Mouse (Mus musculus) hindbrain, embryonic 11.5 days (tissue): ENCODE results near the gene Ramp2. TPM values are rescaled to one million over a fixed set of nuclear protein-coding genes. Genes with fewer than 3 reads are reported as not detected.

ENCODE experiments used
- ATAC-seq: fragments of 200-750 bp; cut with Nextera tagmentation; 2 replicates; pipeline ENCODE4 v1.8.0; 2017; ENCODE audit warnings: mild to moderate bottlenecking, moderate TSS enrichment, moderate library complexity; ENCODE audit not compliant: low FRiP score
- DNase-seq: peaks from one replicate; pipeline ENCODE4 v3.0.0-alpha.2; 2015; ENCODE audit warnings: low spot score
- H3K27ac ChIP-seq: fragments of 300-500 bp; sonication (generic); 2 replicates; pipeline ENCODE4 v1.5.1; 2014; ENCODE audit warnings: mild to moderate bottlenecking, low read depth, low read length
- H3K27me3 ChIP-seq: fragments of 300-500 bp; sonication (generic); 2 replicates; pipeline ENCODE4 v1.6.1; 2014; ENCODE audit warnings: mild to moderate bottlenecking, low read length, moderate library complexity, mixed read lengths; ENCODE audit not compliant: control insufficient read depth, insufficient read depth
- H3K36me3 ChIP-seq: fragments of 300-500 bp; sonication (generic); 2 replicates; pipeline ENCODE4 v1.6.1; 2014; ENCODE audit warnings: mild to moderate bottlenecking, low read length, moderate library complexity, mixed read lengths; ENCODE audit not compliant: control insufficient read depth, insufficient read depth
- H3K4me1 ChIP-seq: fragments of 300-500 bp; sonication (generic); replicated peaks from 2 replicates; pipeline ENCODE4 v1.6.1; 2014; ENCODE audit warnings: low read length, mixed read lengths; ENCODE audit not compliant: control insufficient read depth, insufficient read depth
- H3K4me2 ChIP-seq: fragments of 300-500 bp; sonication (generic); replicated peaks from 2 replicates; pipeline ENCODE4 v1.6.1; 2014; ENCODE audit warnings: mild to moderate bottlenecking, low read depth, low read length
- H3K4me3 ChIP-seq: fragments of 300-500 bp; sonication (generic); 2 replicates; pipeline ENCODE4 v1.5.1; 2014; ENCODE audit warnings: low read depth, low read length
- H3K9ac ChIP-seq: fragments of 300-500 bp; sonication (generic); 2 replicates; pipeline ENCODE4 v1.6.1; 2014; ENCODE audit warnings: low read depth, low read length
- H3K9me3 ChIP-seq: fragments of 300-500 bp; sonication (generic); 2 replicates; pipeline ENCODE4 v1.6.1; 2016; ENCODE audit warnings: low read length; ENCODE audit not compliant: control insufficient read depth
- WGBS: fragments of 180-500 bp; shearing (Covaris S2); extraction: QIAGEN DNeasy Blood & Tissue Kit; methylation state at CpG from one replicate; pipeline ENCODE4 v1.1.7; 2014; 5-methylcytosine and 5-hydroxymethylcytosine counted together
- polyA plus RNA-seq: library from polyadenylated mRNA; unstranded; fragments of >200 nt; fragmentation: Nextera tagmentation; extraction: Ambion mirVana; gene quantifications from 2 replicates; pipeline ENCODE4 v1.2.1, GENCODE M21; 2014

Gene Ramp2
- polyA plus RNA-seq, 1 experiment from 2014 or later = 71.9 TPM

DNA sequence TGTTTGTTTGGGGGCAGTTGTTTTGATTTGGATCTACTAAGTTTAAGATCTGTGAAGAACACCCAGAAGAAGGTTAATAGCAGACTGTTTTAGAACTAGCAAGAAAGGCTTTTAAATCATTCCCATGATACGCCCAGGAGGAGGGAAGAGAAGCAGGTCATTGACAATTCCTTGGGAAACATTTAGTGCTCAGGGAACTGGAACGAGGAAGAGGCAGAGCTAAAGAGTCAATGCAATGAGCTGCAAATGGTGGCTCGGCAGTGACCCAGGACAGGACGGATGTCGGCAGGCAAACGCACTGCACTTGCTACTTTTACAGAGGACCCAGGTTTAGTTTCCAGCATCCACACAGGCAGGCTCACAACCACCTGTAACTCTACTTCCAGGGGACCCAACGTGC lies 35.0 kb downstream of the Ramp2 start:
- Histone ChIP-seq H3K4me1 (peaks cover 11% of the 10 kb centered on the region), H3K27me3 (no peaks in the 10 kb centered on the region; the same call in 1 of the 2 replicates), H3K4me3 (no peak overlapping the region), H3K4me2 (no peak overlapping the region), H3K36me3 (no peaks in the 10 kb centered on the region), H3K9ac (no peak overlapping the region), H3K9me3 (no peaks in the 10 kb centered on the region), H3K27ac (no peak overlapping the region)
- WGBS = 49% methylated on average over 7 of the region's 7 CpGs
- ATAC-seq = no peak
- no peak for DNase-seq

DNA sequence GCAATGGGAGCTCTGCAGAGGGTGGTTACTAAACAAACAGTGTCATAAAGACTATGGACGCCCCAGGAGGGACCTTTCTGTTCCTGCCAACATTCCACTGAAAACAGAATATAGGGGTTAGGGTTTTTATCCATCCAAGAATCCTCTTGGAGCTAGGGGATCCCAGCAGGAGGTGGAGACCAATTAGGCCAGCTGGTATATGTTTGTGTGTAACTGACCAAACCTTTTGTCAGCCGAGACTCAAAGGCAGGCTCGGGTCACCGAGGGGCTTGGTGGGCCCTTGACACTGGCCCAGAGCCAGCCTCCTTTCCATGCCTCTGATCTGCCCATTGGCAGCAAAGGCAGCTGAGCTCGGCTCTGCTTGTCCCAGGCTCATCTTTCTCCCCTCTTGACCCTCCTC lies 37.1 kb downstream of the Ramp2 start:
- DNase-seq (no peak), ATAC-seq (no peak)
- Histone ChIP-seq H3K9me3 (no peaks in the 10 kb centered on the region), H3K4me2 (no peak overlapping the region), H3K36me3 (0 out of 2 replicates have a peak, but pooled peaks cover 2% of the 10 kb centered on the region), H3K9ac (no peak overlapping the region), H3K27me3 (no peaks in the 10 kb centered on the region), H3K4me1 (peaks cover 3% of the 10 kb centered on the region), H3K4me3 (no peak overlapping the region), H3K27ac (no peak overlapping the region)
- 28% methylated on average over 5 of the region's 5 CpGs for WGBS

DNA sequence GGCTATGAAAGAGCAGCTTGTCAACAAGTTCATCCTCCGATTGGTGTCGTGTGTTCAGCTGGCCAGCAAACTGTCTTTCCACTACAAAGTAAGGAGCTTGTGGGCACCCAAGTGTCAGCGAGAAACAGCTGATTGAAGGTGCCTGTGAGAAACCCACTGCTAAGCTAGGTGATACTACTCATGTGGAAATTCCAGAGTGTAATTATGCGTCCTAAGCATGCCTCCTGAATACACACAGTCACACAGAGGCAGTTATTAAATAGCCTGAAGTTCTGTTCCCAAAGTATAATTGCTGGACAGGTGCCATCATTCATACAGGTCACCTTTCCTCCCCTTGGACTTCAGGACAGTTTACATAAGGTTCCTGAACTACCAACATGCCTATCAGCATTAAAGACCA lies 38.0 kb downstream of the Ramp2 start:
- WGBS = 57% methylated on average over 4 of the region's 4 CpGs
- DNase-seq = no peak
- no peak for ATAC-seq

DNA sequence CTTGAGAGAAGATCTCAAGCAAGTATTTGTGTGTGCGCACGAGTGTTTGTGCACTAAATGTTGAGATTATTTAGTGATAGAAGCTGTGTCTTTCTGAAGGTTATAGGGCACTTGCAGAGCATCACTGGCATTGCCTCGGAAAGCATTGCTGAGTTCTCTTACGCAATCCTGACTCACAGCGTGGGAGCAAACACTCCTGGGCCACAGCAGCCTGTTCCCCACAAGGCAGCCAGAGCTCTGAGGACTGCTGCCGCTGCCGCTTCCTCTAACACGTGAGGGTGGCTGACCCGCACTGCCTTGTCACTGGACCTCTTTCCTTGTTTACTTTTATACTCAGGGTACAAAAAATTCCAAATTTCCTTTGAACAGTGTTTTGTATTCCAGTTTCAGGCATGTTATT lies 41.5 kb downstream of the Ramp2 start:
- no peaks in the 10 kb centered on the region for H3K27me3 ChIP-seq
- no peaks in the 10 kb centered on the region for H3K4me1 ChIP-seq
- H3K4me3 ChIP-seq = no peak overlapping the region
- DNase-seq (no peak), ATAC-seq (no peak)
- no peaks in the 10 kb centered on the region for H3K9me3 ChIP-seq
- no peak overlapping the region for H3K27ac ChIP-seq
- H3K9ac ChIP-seq = no peak overlapping the region
- no peak overlapping the region for H3K4me2 ChIP-seq
- WGBS = 89% methylated on average over 9 of the region's 9 CpGs
- 0 out of 2 replicates have a peak, but pooled peaks cover 2% of the 10 kb centered on the region for H3K36me3 ChIP-seq

More for the DNA sequence above, 38.0 kb downstream of the Ramp2 start:
- no peak overlapping the region for H3K4me2 ChIP-seq
- no peak overlapping the region for H3K4me3 ChIP-seq
- H3K9ac ChIP-seq = no peak overlapping the region
- no peak overlapping the region for H3K27ac ChIP-seq
- H3K36me3 ChIP-seq = 0 out of 2 replicates have a peak, but pooled peaks cover 2% of the 10 kb centered on the region
- no peaks in the 10 kb centered on the region for H3K4me1 ChIP-seq
- no peaks in the 10 kb centered on the region for H3K27me3 ChIP-seq
- H3K9me3 ChIP-seq = no peaks in the 10 kb centered on the region

DNA sequence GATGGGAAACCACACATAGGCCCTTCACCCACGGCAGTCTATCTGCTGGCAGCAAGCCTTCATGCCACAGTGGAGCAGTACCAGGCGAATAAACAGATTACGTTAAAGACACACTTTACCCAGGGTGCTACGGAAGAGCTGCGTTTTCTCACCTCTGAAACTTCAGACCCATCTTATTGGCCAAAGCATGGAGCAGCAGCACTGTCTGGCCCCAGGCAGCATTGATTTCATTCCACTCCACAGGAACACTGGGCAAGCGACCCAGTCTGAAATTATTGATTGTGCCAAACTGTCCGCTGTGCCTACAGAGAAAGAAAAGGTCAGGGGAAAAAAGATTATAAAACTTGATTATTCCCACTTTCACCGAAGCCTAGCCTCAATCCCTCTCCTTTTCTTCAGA lies 45.4 kb downstream of the Ramp2 start:
- WGBS = 96% methylated on average over 8 of the region's 8 CpGs
- no peak for ATAC-seq
- DNase-seq = no peak

DNA sequence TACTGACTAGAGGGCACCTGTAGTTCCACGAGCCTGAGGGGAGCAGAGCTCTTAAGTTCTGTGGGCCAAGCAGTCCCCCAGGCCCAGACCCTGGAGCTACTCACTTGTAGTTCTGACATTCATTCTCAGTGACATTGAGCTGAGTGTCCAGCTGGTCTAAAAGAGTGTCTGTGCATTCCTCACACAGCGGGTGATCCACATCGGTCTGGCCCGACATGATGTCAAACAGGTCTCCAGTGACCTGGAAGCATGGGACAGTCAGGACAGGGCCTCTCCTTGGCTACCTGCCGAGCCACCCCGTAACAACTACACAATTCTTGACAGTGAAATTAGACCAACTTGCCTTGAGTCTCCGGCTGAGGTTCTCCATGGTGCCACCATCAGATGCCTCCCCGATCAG lies 49.4 kb downstream of the Ramp2 start:
- H3K4me1 ChIP-seq = no peaks in the 10 kb centered on the region
- H3K27ac ChIP-seq = no peak overlapping the region
- H3K4me2 ChIP-seq = no peak overlapping the region
- WGBS = 87% methylated on average over 8 of the region's 8 CpGs
- peaks cover 5% of the 10 kb centered on the region for H3K36me3 ChIP-seq
- H3K9ac ChIP-seq = no peak overlapping the region
- no peaks in the 10 kb centered on the region for H3K27me3 ChIP-seq
- no peak for DNase-seq
- no peak overlapping the region for H3K4me3 ChIP-seq
- no peak for ATAC-seq
- no peaks in the 10 kb centered on the region for H3K9me3 ChIP-seq

More for the DNA sequence above, 45.4 kb downstream of the Ramp2 start:
- no peaks in the 10 kb centered on the region for H3K27me3 ChIP-seq
- H3K9ac ChIP-seq = no peak overlapping the region
- H3K4me1 ChIP-seq = no peaks in the 10 kb centered on the region
- H3K27ac ChIP-seq = no peak overlapping the region
- no peak overlapping the region for H3K4me2 ChIP-seq
- no peak overlapping the region for H3K4me3 ChIP-seq
- H3K9me3 ChIP-seq = no peaks in the 10 kb centered on the region
- H3K36me3 ChIP-seq = peaks cover 7% of the 10 kb centered on the region

DNA sequence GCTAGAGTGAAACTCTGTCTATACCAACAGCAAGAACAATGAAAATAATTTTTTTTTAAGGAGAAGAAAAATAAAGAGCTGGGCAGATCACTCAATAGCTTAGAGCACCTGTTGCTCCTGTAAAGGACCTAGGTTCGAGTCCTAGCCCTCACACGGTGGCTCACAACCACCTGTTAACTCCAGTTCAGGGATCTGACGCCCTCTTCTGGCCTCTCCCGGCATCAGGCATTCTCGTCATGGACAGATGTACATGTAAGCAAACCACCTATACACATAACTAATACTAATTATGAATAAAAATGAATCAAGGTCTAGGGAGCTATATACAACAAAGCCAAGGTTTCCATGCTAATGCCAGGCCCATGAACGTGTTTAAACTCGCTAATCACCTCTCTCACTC lies 55.1 kb downstream of the Ramp2 start:
- Histone ChIP-seq H3K4me1 (peaks cover 8% of the 10 kb centered on the region), H3K36me3 (no peaks in the 10 kb centered on the region), H3K9me3 (no peaks in the 10 kb centered on the region), H3K27me3 (no peaks in the 10 kb centered on the region), H3K4me3 (peak overlapping the region; percentile 92; the same call in 1 of the 2 replicates), H3K27ac (no peak overlapping the region), H3K9ac (peak overlapping the region; percentile 88; the same call in 1 of the 2 replicates), H3K4me2 (peak overlapping the region; percentile 94)
- ATAC-seq (no peak), DNase-seq (no peak)
- WGBS = 73% methylated on average over 7 of the region's 7 CpGs

DNA sequence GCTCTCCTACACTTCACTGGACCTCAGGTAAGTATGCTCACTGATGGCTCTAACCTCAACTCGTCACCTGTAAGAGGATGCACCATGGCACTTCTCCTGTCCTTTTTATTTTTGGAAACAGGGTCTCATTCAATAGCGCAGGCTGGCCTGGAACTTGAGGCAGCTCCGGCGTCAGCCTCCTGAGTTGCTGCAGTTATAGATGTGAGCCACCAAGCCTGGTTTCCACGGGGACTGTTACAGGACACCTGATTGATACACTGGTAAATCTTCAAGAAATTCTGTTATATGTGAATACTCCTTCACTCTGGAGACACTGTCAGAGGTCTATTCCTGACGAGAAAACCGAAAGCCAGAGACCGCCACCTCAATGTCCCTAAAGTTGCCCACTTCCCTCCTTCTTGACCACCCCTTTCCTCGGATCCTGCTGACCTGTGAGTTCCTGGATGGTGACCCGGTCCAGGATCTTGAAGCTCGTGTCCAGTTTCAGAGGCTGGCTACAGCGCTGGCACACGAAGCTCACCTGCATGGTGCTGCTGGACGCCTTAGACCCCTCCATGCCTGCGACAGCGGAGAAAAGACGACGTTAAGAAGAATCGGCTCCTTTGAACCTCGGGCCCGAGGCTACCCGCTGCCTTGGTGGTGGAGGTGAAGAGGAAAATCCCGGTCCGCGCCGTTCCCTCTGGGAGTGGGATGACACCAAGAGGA lies 55.6 kb downstream of the Ramp2 start:
- peak overlapping the region; percentile 94 for H3K4me2 ChIP-seq
- peaks cover 8% of the 10 kb centered on the region for H3K4me1 ChIP-seq
- H3K27me3 ChIP-seq = no peaks in the 10 kb centered on the region
- H3K27ac ChIP-seq = 0 out of 2 replicates have a peak overlapping the region, but pooled peaks have one; percentile 58
- H3K9ac ChIP-seq = peak overlapping the region; percentile 88
- WGBS = 16% methylated on average over 26 of the region's 26 CpGs
- ATAC-seq = peak; percentile 35
- no peaks in the 10 kb centered on the region for H3K9me3 ChIP-seq
- no peaks in the 10 kb centered on the region for H3K36me3 ChIP-seq
- no peak for DNase-seq
- peak overlapping the region; percentile 92 for H3K4me3 ChIP-seq
